Comparison of ENCODE assay signal across 9 mouse cellular contexts in genomic region chr2:92423702-92424461, GRCm38 (mm10). TPM values are rescaled to one million over a fixed set of nuclear protein-coding genes. Genes with fewer than 3 reads are reported as not detected.
DNase-seq lines count a peak whose midpoint lies in the region; ATAC-seq and TF ChIP-seq lines count a peak whose summit lies in the region.
"Had no signal": no experiment of that assay in that cellular context is flagged by ENCODE, and none has a peak within 500 bp of the region (broad histone marks: within the 10 kb centered on the region; RNA-seq: fewer than 3 reads in every experiment).

No protein-coding gene starts in this region.

- peaks cover 10 to 30% of the 10 kb centered on the region in 2 experiments for H3K4me1 ChIP-seq in ES-E14 (ENCODE audit: control insufficient read depth in 2 of 2, insufficient read depth in 2 of 2, low read length in 2 of 2, poor library complexity in 1 of 2)
- peaks cover 13% of the 10 kb centered on the region for H3K4me1 ChIP-seq in small intestine, adult 2 months (ENCODE audit: control insufficient read depth, insufficient read depth, insufficient read length, low read length)

- H3K9ac ChIP-seq in ES-E14 (ENCODE audit: insufficient read depth, low read depth, low read length, poor library complexity, severe bottlenecking), result no peak overlapping the region; the same call in 1 of the 2 replicates

- TF ChIP-seq CTCF in small intestine, adult 2 months (IDR thresholded peaks at IDR 0.05; ENCODE audit: extremely low read depth, insufficient read length, insufficient replicate concordance, low read depth, low read length), result no peak

- no peaks in the 10 kb centered on the region for H3K27me3 ChIP-seq in small intestine, adult 2 months (ENCODE audit: control insufficient read depth, insufficient read depth, low read length)

- H3K9me3 ChIP-seq in ES-E14 (ENCODE audit: control insufficient read depth, insufficient read depth, low read depth, low read length), result no peaks in the 10 kb centered on the region

- in situ Hi-C loops in ES-E14 (cut with MboI; ENCODE audit: low sequenced_read_pairs in 2 of 2, unreplicated experiment in 2 of 2), result no loop called here

- no peak for DNase-seq in ES-E14 (ENCODE audit: low read depth, low spot score)
- peak; percentile 80 to 86 for DNase-seq in cerebellum, adult 18-20 months
- peak; percentile 74 to 83 for DNase-seq in frontal cortex, postnatal 14 days (ENCODE audit: low spot score in 2 of 2)
- peak; percentile 92 for DNase-seq in layer of hippocampus, adult 9-11 months
- DNase-seq in T-cell, adult 2 months (ENCODE audit: low spot score), result no peak

- no peak for TF ChIP-seq POLR2A in small intestine, adult 2 months (IDR thresholded peaks at IDR 0.05; ENCODE audit: low read depth, low read length)

- H3K27ac ChIP-seq in ES-E14 (ENCODE audit: insufficient read depth, low read depth, low read length, poor library complexity, severe bottlenecking), result peak overlapping the region; percentile 77
- peak overlapping the region; percentile 80 for H3K27ac ChIP-seq in small intestine, adult 2 months (ENCODE audit: insufficient read depth, low read depth, low read length)

- WGBS in small intestine, adult 2 months, result 45% methylated on average over 9 of the region's 9 CpGs

- peak; percentile 75 to 78 for ATAC-seq in hematopoietic stem cell, adult 5-6 weeks (replicated peaks in 1 of 2; ENCODE audit: insufficient read depth in 1 of 2, low FRiP score in 2 of 2, low TSS enrichment in 1 of 2, low read depth in 1 of 2, poor library complexity in 2 of 2, severe bottlenecking in 2 of 2)
- peak; percentile 98 for ATAC-seq in megakaryocyte-erythroid progenitor cell, adult 5-6 weeks (replicated peaks; ENCODE audit: low FRiP score, low TSS enrichment, poor library complexity, severe bottlenecking)

- peaks cover 23% of the 10 kb centered on the region for H3K36me3 ChIP-seq in ES-E14 (ENCODE audit: control insufficient read depth, insufficient read depth, low read length, poor library complexity, severe bottlenecking)
- H3K36me3 ChIP-seq in small intestine, adult 2 months (ENCODE audit: control insufficient read depth, insufficient read depth, low read length), result peaks cover 38% of the 10 kb centered on the region

- H3K4me3 ChIP-seq in ES-E14 (ENCODE audit: insufficient read depth in 1 of 2, low read depth in 1 of 2, low read length in 2 of 2, poor library complexity in 1 of 2, severe bottlenecking in 1 of 2), result no peak overlapping the region
- no peak overlapping the region for H3K4me3 ChIP-seq in small intestine, adult 2 months (ENCODE audit: low read depth, low read length)
- H3K4me3 ChIP-seq: myocyte had no signal

TF ChIP-seq in ES-E14, 5 proteins besides CTCF, POLR2A, EP300 and RAD21:
- TF ChIP-seq CHD2 (IDR thresholded peaks at IDR 0.05; ENCODE audit: low read depth, low read length), result no peak
- no peak for TF ChIP-seq ZC3H11A (IDR thresholded peaks at IDR 0.05; ENCODE audit: borderline replicate concordance, low read depth, low read length)
- TF ChIP-seq MAFK (IDR thresholded peaks at IDR 0.05; ENCODE audit: insufficient read depth, low read depth, low read length), result no peak
- no peak for TF ChIP-seq ZNF384 (IDR thresholded peaks at IDR 0.05; ENCODE audit: low read depth, low read length)
- TF ChIP-seq HCFC1 (IDR thresholded peaks at IDR 0.05; ENCODE audit: borderline replicate concordance, insufficient read depth, low read length), result no peak

RNA-seq across cellular contexts. Expression of gene Cry2, which starts 10.0 kb away (rescaled TPM):
- 11.7 and 19.3 TPM in 2 replicates for total RNA-seq in ES-E14 (2012; rRNA removed)
- 8.2 and 9.3 TPM in 2 replicates for total RNA-seq in hematopoietic stem cell, adult 5-6 weeks (2017)
- total RNA-seq in megakaryocyte-erythroid progenitor cell, adult 5-6 weeks (2014; fragmentation: Nextera tagmentation), result 16.1 and 21.0 TPM in 2 replicates
- total RNA-seq in megakaryocyte-erythroid progenitor cell, adult 5-6 weeks (2017), result 8.4 and 9.6 TPM in 2 replicates
- polyA plus RNA-seq in small intestine, adult 2 months (2012; rRNA removed), result 4.7 and 13.1 TPM in 2 replicates

RNA-seq across cellular contexts. Expression of gene Mapk8ip1, which starts 22.8 kb away (rescaled TPM):
- total RNA-seq in ES-E14 (2012; rRNA removed), result 10.1 and 11.6 TPM in 2 replicates
- total RNA-seq in hematopoietic stem cell, adult 5-6 weeks (2017), result 0.05 and 0.25 TPM in 2 replicates
- not detected in 2 replicates for total RNA-seq in megakaryocyte-erythroid progenitor cell, adult 5-6 weeks (2014; fragmentation: Nextera tagmentation)
- total RNA-seq in megakaryocyte-erythroid progenitor cell, adult 5-6 weeks (2017), result not detected in 2 replicates
- polyA plus RNA-seq in small intestine, adult 2 months (2012; rRNA removed), result 4.7 and 5.3 TPM in 2 replicates

RNA-seq across cellular contexts. Expression of gene Slc35c1, which starts 36.5 kb away (rescaled TPM):
- total RNA-seq in ES-E14 (2012; rRNA removed), result 4.8 and 5.2 TPM in 2 replicates
- total RNA-seq in hematopoietic stem cell, adult 5-6 weeks (2017), result 14.7 and 16.3 TPM in 2 replicates
- total RNA-seq in megakaryocyte-erythroid progenitor cell, adult 5-6 weeks (2014; fragmentation: Nextera tagmentation), result 27.9 and 29.0 TPM in 2 replicates
- 8.4 and 9.6 TPM in 2 replicates for total RNA-seq in megakaryocyte-erythroid progenitor cell, adult 5-6 weeks (2017)
- 124 and 160 TPM in 2 replicates for polyA plus RNA-seq in small intestine, adult 2 months (2012; rRNA removed)

RNA-seq across cellular contexts. Expression of gene 1700029I15Rik, which starts 41.5 kb away (rescaled TPM):
- 1.3 and 1.6 TPM in 2 replicates for total RNA-seq in ES-E14 (2012; rRNA removed)
- 1.6 and 8.8 TPM in 2 replicates for total RNA-seq in hematopoietic stem cell, adult 5-6 weeks (2017)
- 1.2 and 1.5 TPM in 2 replicates for total RNA-seq in megakaryocyte-erythroid progenitor cell, adult 5-6 weeks (2014; fragmentation: Nextera tagmentation)
- 1.1 and 2.5 TPM in 2 replicates for total RNA-seq in megakaryocyte-erythroid progenitor cell, adult 5-6 weeks (2017)
- polyA plus RNA-seq in small intestine, adult 2 months (2012; rRNA removed), result 3.5 and 7.4 TPM in 2 replicates

RNA-seq across cellular contexts. Expression of gene Large2, which starts 49.2 kb away (rescaled TPM):
- total RNA-seq in ES-E14 (2012; rRNA removed), result 10.3 and 17.5 TPM in 2 replicates
- total RNA-seq in hematopoietic stem cell, adult 5-6 weeks (2017), result 2.1 and 2.2 TPM in 2 replicates
- total RNA-seq in megakaryocyte-erythroid progenitor cell, adult 5-6 weeks (2014; fragmentation: Nextera tagmentation), result not detected in 2 replicates
- total RNA-seq in megakaryocyte-erythroid progenitor cell, adult 5-6 weeks (2017), result not detected in 2 replicates
- polyA plus RNA-seq in small intestine, adult 2 months (2012; rRNA removed), result 12.3 and 15.6 TPM in 2 replicates

Comparison
In these comparisons a context has a peak if more than half of its experiments do, and no peak if none do; other contexts are left out.
1. DNase-seq: peak in cerebellum, adult 18-20 months (2 of 2), frontal cortex, postnatal 14 days (2 of 2) and layer of hippocampus, adult 9-11 months (single experiment); none in ES-E14 (single experiment) and T-cell, adult 2 months (single experiment).